Mouse (Mus musculus): ENCODE results near the gene Fbxl19. TPM values are rescaled to one million over a fixed set of nuclear protein-coding genes. Genes with fewer than 3 reads are reported as not detected.

Gene Fbxl19
- total RNA-seq, 2 experiments from 2014 or later = 72.4 to 81.5 TPM

GRCm38 (mm10) chr7:127814241-127814921 lies 70.0 kb downstream of the Fbxl19 start:
- TF ChIP-seq CTCF (IDR thresholded peaks at IDR 0.05) = no peak
- H3K4me3 ChIP-seq = no peak overlapping the region
- intact Hi-C loops (cut with DNase I) = no loop called here
- peak overlapping the region; percentile 86 for H3K27ac ChIP-seq
- DNase-seq (ENCODE audit: extremely low spot score in 1 of 2, low spot score in 2 of 2) = peak; percentile 65 to 73

- DNase-seq (ENCODE audit: extremely low spot score in 1 of 2, low spot score in 2 of 2) = no peak
- no peak overlapping the region for H3K4me3 ChIP-seq
- intact Hi-C loops (cut with DNase I) = no loop called here
- TF ChIP-seq CTCF (IDR thresholded peaks at IDR 0.05) = no peak
- H3K27ac ChIP-seq = peak overlapping the region; percentile 86
Measured at GRCm38 (mm10) chr7:127815116-127815665, 70.8 kb downstream of the Fbxl19 start.

GRCm38 (mm10) chr7:127815954-127816821 lies 71.8 kb downstream of the Fbxl19 start:
- intact Hi-C loops (cut with DNase I) = loop anchor here (1.0 kb wide), 1 partner anchor 25 kb away; no protein-coding TSS in a partner anchor
- TF ChIP-seq CTCF (IDR thresholded peaks at IDR 0.05) = peak; percentile 20
- Histone ChIP-seq H3K4me3 (peak overlapping the region; percentile 17; the same call in 1 of the 2 replicates), H3K27ac (peak overlapping the region; percentile 86)
- peak; percentile 70 to 79 for DNase-seq (ENCODE audit: extremely low spot score in 1 of 2, low spot score in 2 of 2)

- no peak for TF ChIP-seq CTCF (IDR thresholded peaks at IDR 0.05)
- no peak for DNase-seq (ENCODE audit: extremely low spot score in 1 of 2, low spot score in 2 of 2)
- Histone ChIP-seq H3K27ac (peak overlapping the region; percentile 64), H3K4me3 (no peak overlapping the region)
- intact Hi-C loops (cut with DNase I) = no loop called here
Measured at GRCm38 (mm10) chr7:127817053-127817452, 72.7 kb downstream of the Fbxl19 start.

- TF ChIP-seq CTCF (IDR thresholded peaks at IDR 0.05) = no peak
- Histone ChIP-seq H3K27ac (no peak overlapping the region; the same call in 1 of the 2 replicates), H3K4me3 (no peak overlapping the region)
- intact Hi-C loops (cut with DNase I) = no loop called here
- no peak for DNase-seq (ENCODE audit: extremely low spot score in 1 of 2, low spot score in 2 of 2)
Measured at GRCm38 (mm10) chr7:127817776-127818175, 73.4 kb downstream of the Fbxl19 start.

Small RNA genes lying within 50 kb of the gene (microRNA-seq; reads per million reads assigned to microRNA genes)
- gene Mir762 = 0 reads per million in 2 experiments

Other genes with a start within 250 kb of the Fbxl19 start
- gene Srcap, start 232.6 kb upstream of the Fbxl19 start, total RNA-seq (2021) = 100 to 1,000 TPM; 122 to 126 TPM
- gene Gm42715, start 225.0 kb upstream of the Fbxl19 start, total RNA-seq (2021) = 10 to 100 TPM; 12.6 TPM
- gene Tmem265, start 183.2 kb upstream of the Fbxl19 start, total RNA-seq (2021) = 1 to 10 TPM in 1 of 2 experiments, under 1 TPM in 1; 0.50 to 1.0 TPM
- 10 to 100 TPM; 78.1 to 79.8 TPM for gene Phkg2, start 171.2 kb upstream of the Fbxl19 start, total RNA-seq (2021)
- gene Ccdc189, start 155.9 kb upstream of the Fbxl19 start, total RNA-seq (2021) = 10 to 100 TPM in 1 of 2 experiments, 1 to 10 TPM in 1; 9.4 to 10.8 TPM
- gene Rnf40, start 155.8 kb upstream of the Fbxl19 start, total RNA-seq (2021) = 10 to 100 TPM; 78.8 to 79.6 TPM
- gene Zfp629, start 128.7 kb upstream of the Fbxl19 start, total RNA-seq (2021) = 10 to 100 TPM; 24.5 to 26.2 TPM
- gene Bcl7c, start 35.6 kb upstream of the Fbxl19 start, total RNA-seq (2021) = 10 to 100 TPM; 32.7 to 39.9 TPM
- 1 to 10 TPM; 2.8 to 3.8 TPM for gene Ctf1, start 31.8 kb upstream of the Fbxl19 start, total RNA-seq (2021)
- not detected for gene Ctf2, start 12.4 kb upstream of the Fbxl19 start, total RNA-seq (2021)
- gene Orai3, start 25.3 kb downstream of the Fbxl19 start, total RNA-seq (2021) = 10 to 100 TPM; 19.8 to 21.8 TPM
- 10 to 100 TPM; 48.8 to 55.2 TPM for gene Setd1a, start 32.1 kb downstream of the Fbxl19 start, total RNA-seq (2021)
- 1 to 10 TPM; 4.2 to 4.3 TPM for gene Gm49388, start 41.1 kb downstream of the Fbxl19 start, total RNA-seq (2021)
- gene Hsd3b7, start 56.1 kb downstream of the Fbxl19 start, total RNA-seq (2021) = 1 to 10 TPM; 4.2 to 4.5 TPM
- 10 to 100 TPM; 85.7 to 98.9 TPM for gene Stx4a, start 79.8 kb downstream of the Fbxl19 start, total RNA-seq (2021)
- 100 to 1,000 TPM; 449 to 456 TPM for gene Stx1b, start 80.0 kb downstream of the Fbxl19 start, total RNA-seq (2021)
- gene Zfp646, start 131.7 kb downstream of the Fbxl19 start, total RNA-seq (2021) = 10 to 100 TPM; 34.2 to 34.6 TPM
- 10 to 100 TPM; 23.3 to 24.1 TPM for gene Zfp668, start 132.3 kb downstream of the Fbxl19 start, total RNA-seq (2021)
- 1 to 10 TPM; 2.1 to 2.8 TPM for gene Prss53, start 146.4 kb downstream of the Fbxl19 start, total RNA-seq (2021)
- not detected for gene Gm21974, start 150.9 kb downstream of the Fbxl19 start, total RNA-seq (2021)
- 10 to 100 TPM; 22.0 to 23.4 TPM for gene Vkorc1, start 151.1 kb downstream of the Fbxl19 start, total RNA-seq (2021)
- 10 to 100 TPM; 38.5 to 39.9 TPM for gene Bckdk, start 159.5 kb downstream of the Fbxl19 start, total RNA-seq (2021)
- gene Kat8, start 168.0 kb downstream of the Fbxl19 start, total RNA-seq (2021) = 10 to 100 TPM; 34.7 to 35.4 TPM
- gene Prss8, start 185.6 kb downstream of the Fbxl19 start, total RNA-seq (2021) = under 1 TPM; 0.26 to 0.38 TPM
- gene Prss36, start 202.2 kb downstream of the Fbxl19 start, total RNA-seq (2021) = 1 to 10 TPM; 8.5 to 9.8 TPM
- gene Fus, start 222.9 kb downstream of the Fbxl19 start, total RNA-seq (2021) = 100 to 1,000 TPM; 299 to 305 TPM
- gene Pycard, start 249.3 kb downstream of the Fbxl19 start, total RNA-seq (2021) = 1 to 10 TPM; 1.5 to 3.7 TPM

Data from left cerebral cortex, adult 2 months (tissue).